Comparison of ENCODE assay signal across 15 mouse cellular contexts in the genomic region with DNA sequence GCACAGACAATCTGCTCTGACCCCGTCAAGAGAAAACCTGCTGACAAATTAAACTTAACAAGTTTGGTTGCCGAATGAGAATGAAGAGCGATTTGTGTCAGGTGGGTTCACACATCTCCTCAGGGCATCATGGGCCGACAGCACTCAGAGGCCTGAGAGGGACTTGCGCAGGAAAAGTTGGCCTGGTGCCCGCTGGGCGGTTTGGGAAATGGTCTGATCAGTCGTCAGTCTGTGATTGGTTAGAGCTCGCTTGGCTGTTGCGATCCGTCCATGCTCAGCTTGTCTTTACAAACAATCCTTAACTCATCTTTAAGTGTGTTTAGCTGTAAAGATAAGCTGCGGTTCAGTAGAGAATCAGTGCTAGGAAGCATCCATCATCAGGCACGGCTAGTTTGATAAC. TPM values are rescaled to one million over a fixed set of nuclear protein-coding genes. Genes with fewer than 3 reads are reported as not detected.
DNase-seq lines count a peak whose midpoint lies in the region; ATAC-seq and TF ChIP-seq lines count a peak whose summit lies in the region.
"Had no signal": no experiment of that assay in that cellular context is flagged by ENCODE, and none has a peak within 500 bp of the region (broad histone marks: within the 10 kb centered on the region; RNA-seq: fewer than 3 reads in every experiment).

No protein-coding gene starts in this region.

- ATAC-seq in heart, embryonic 11.5 days (replicated peaks; ENCODE audit: insufficient number of reproducible peaks, low FRiP score, low TSS enrichment), result no peak
- ATAC-seq in heart, embryonic 13.5 days (ENCODE audit: extremely low read depth, insufficient number of reproducible peaks, low FRiP score, low TSS enrichment), result no peak; the same call in 1 of the 2 replicates
- no peak for ATAC-seq in liver, postnatal 0 days
- ATAC-seq in midbrain, embryonic 13.5 days, result no peak
- ATAC-seq: CD4-positive, CD25-positive, alpha-beta regulatory T cell, adult 4 months; Patski had no signal

- TF ChIP-seq CTCF in liver, postnatal 0 days (IDR thresholded peaks at IDR 0.05; ENCODE audit: low read depth), result no peak

- no peaks in the 10 kb centered on the region for H3K36me3 ChIP-seq in heart, embryonic 11.5 days (ENCODE audit: control insufficient read depth, insufficient read depth, low read length)
- no peaks in the 10 kb centered on the region for H3K36me3 ChIP-seq in heart, embryonic 13.5 days
- no peaks in the 10 kb centered on the region for H3K36me3 ChIP-seq in liver, postnatal 0 days (replicated peaks; ENCODE audit: insufficient read depth, low read length)
- no peaks in the 10 kb centered on the region for H3K36me3 ChIP-seq in midbrain, embryonic 13.5 days
- H3K36me3 ChIP-seq: hindbrain, embryonic 15.5 days had no signal

- no peak overlapping the region for H3K4me3 ChIP-seq in heart, embryonic 11.5 days (ENCODE audit: low read depth, low read length)
- H3K4me3 ChIP-seq in heart, embryonic 13.5 days, result peak overlapping the region; percentile 34
- no peak overlapping the region for H3K4me3 ChIP-seq in liver, postnatal 0 days (ENCODE audit: low read depth, low read length)
- H3K4me3 ChIP-seq in midbrain, embryonic 13.5 days (replicated peaks), result no peak overlapping the region
- H3K4me3 ChIP-seq: hindbrain, embryonic 15.5 days had no signal

- 26% methylated on average over 13 of the region's 13 CpGs for WGBS in heart, embryonic 11.5 days (ENCODE audit: insufficient replicate concordance)
- 28% methylated on average over 13 of the region's 13 CpGs for WGBS in heart, embryonic 13.5 days
- 77% methylated on average over 13 of the region's 13 CpGs for WGBS in liver, postnatal 0 days (ENCODE audit: insufficient replicate concordance)
- 88% methylated on average over 13 of the region's 13 CpGs for WGBS in midbrain, embryonic 13.5 days

- H3K4me2 ChIP-seq in heart, embryonic 11.5 days, result peak overlapping the region; percentile 20
- H3K4me2 ChIP-seq in heart, embryonic 13.5 days, result peak overlapping the region; percentile 63
- H3K4me2 ChIP-seq in liver, postnatal 0 days (ENCODE audit: low read depth, low read length), result no peak overlapping the region
- no peak overlapping the region for H3K4me2 ChIP-seq in midbrain, embryonic 13.5 days (replicated peaks)
- H3K4me2 ChIP-seq: hindbrain, embryonic 15.5 days had no signal

- no peak for TF ChIP-seq EP300 in liver, postnatal 0 days (IDR thresholded peaks at IDR 0.05; ENCODE audit: low read depth)

- no peaks in the 10 kb centered on the region for H3K27me3 ChIP-seq in heart, embryonic 11.5 days (ENCODE audit: control insufficient read depth, insufficient read depth, low read length)
- H3K27me3 ChIP-seq in heart, embryonic 13.5 days (replicated peaks), result no peaks in the 10 kb centered on the region
- H3K27me3 ChIP-seq in liver, postnatal 0 days (ENCODE audit: insufficient read depth, low read length), result no peaks in the 10 kb centered on the region
- H3K27me3 ChIP-seq in midbrain, embryonic 13.5 days, result no peaks in the 10 kb centered on the region
- H3K27me3 ChIP-seq: hindbrain, embryonic 15.5 days; Patski had no signal

- no peak overlapping the region for H3K27ac ChIP-seq in heart, embryonic 11.5 days (ENCODE audit: low read depth, low read length)
- H3K27ac ChIP-seq in heart, embryonic 13.5 days (replicated peaks), result no peak overlapping the region
- no peak overlapping the region for H3K27ac ChIP-seq in liver, postnatal 0 days (ENCODE audit: low read depth)
- H3K27ac ChIP-seq in midbrain, embryonic 13.5 days, result no peak overlapping the region
- H3K27ac ChIP-seq: hindbrain, embryonic 15.5 days had no signal

- no peak for DNase-seq in heart, adult 8-10 months (ENCODE audit: low spot score)
- peak; percentile 35 for DNase-seq in R1 (ENCODE audit: low read depth, low spot score)
- DNase-seq in liver, postnatal 0 days, result peak; percentile 23
- no peak for DNase-seq in thymus, postnatal 36 days
- no peak for DNase-seq in frontal cortex, adult 2 months (ENCODE audit: extremely low spot score in 1 of 2, low spot score in 1 of 2)
- DNase-seq: cerebellum, adult 2 months; kidney, postnatal 25 days; spleen, adult 18-20 months; thymus, postnatal 4 days had no signal

- H3K4me1 ChIP-seq in heart, embryonic 11.5 days (ENCODE audit: control insufficient read depth, insufficient read depth, low read length), result no peaks in the 10 kb centered on the region
- peaks cover 9% of the 10 kb centered on the region for H3K4me1 ChIP-seq in heart, embryonic 13.5 days
- no peaks in the 10 kb centered on the region for H3K4me1 ChIP-seq in liver, postnatal 0 days (ENCODE audit: insufficient read depth)
- no peaks in the 10 kb centered on the region for H3K4me1 ChIP-seq in midbrain, embryonic 13.5 days (replicated peaks)
- H3K4me1 ChIP-seq: hindbrain, embryonic 15.5 days had no signal

- no peaks in the 10 kb centered on the region for H3K9me3 ChIP-seq in heart, embryonic 11.5 days (replicated peaks; ENCODE audit: control insufficient read depth, low read length)
- H3K9me3 ChIP-seq in heart, embryonic 13.5 days, result no peaks in the 10 kb centered on the region
- H3K9me3 ChIP-seq in liver, postnatal 0 days (ENCODE audit: low read length), result no peaks in the 10 kb centered on the region
- H3K9me3 ChIP-seq in midbrain, embryonic 13.5 days, result no peaks in the 10 kb centered on the region
- H3K9me3 ChIP-seq: hindbrain, embryonic 15.5 days had no signal

- H3K9ac ChIP-seq in heart, embryonic 11.5 days (ENCODE audit: low read depth, low read length), result no peak overlapping the region
- H3K9ac ChIP-seq in heart, embryonic 13.5 days, result peak overlapping the region; percentile 40
- H3K9ac ChIP-seq in liver, postnatal 0 days (replicated peaks), result no peak overlapping the region
- H3K9ac ChIP-seq in midbrain, embryonic 13.5 days (replicated peaks), result no peak overlapping the region
- H3K9ac ChIP-seq: hindbrain, embryonic 15.5 days had no signal

RNA-seq across cellular contexts. Expression of gene Helt, which starts 47.8 kb away (rescaled TPM):
- polyA plus RNA-seq in heart, embryonic 11.5 days (2014; fragmentation: Nextera tagmentation; extraction: Ambion mirVana), result not detected in 2 replicates
- total RNA-seq in heart, adult 8-10 months (2022), result 1 to 10 TPM in 3 of 4 experiments, under 1 TPM in 1; 0.92 to 4.2 (median 3.3) TPM
- not detected in 2 replicates for polyA plus RNA-seq in heart, embryonic 13.5 days (2015; fragmentation: Nextera tagmentation; extraction: Ambion mirVana)
- polyA plus RNA-seq in liver, postnatal 0 days (2015; fragmentation: Nextera tagmentation; extraction: Ambion mirVana), result not detected in 2 replicates
- 0.18 and 0.34 TPM in 2 replicates for polyA plus RNA-seq in frontal cortex, adult 2 months (2012; rRNA removed)
- 27.1 and 38.4 TPM in 2 replicates for polyA plus RNA-seq in midbrain, embryonic 13.5 days (2015; fragmentation: Nextera tagmentation; extraction: Ambion mirVana)
- polyA plus RNA-seq: CD4-positive, CD25-positive, alpha-beta regulatory T cell, adult 4 months; cerebellum, adult 2 months; Patski had no signal

Comparison
In these comparisons a context has a peak if more than half of its experiments do, and no peak if none do; other contexts are left out.
1. H3K4me2 ChIP-seq: peak in heart, embryonic 11.5 days (single experiment) and heart, embryonic 13.5 days (single experiment); none in liver, postnatal 0 days (single experiment) and midbrain, embryonic 13.5 days (single experiment).
2. DNase-seq: peak in R1 (single experiment) and liver, postnatal 0 days (single experiment); none in heart, adult 8-10 months (single experiment), thymus, postnatal 36 days (0 of 2) and frontal cortex, adult 2 months (0 of 2).
3. RNA of gene Helt, which starts 47.8 kb away (polyA plus RNA-seq): 27.1 to 38.4 TPM in midbrain, embryonic 13.5 days; 0.18 to 0.34 TPM in frontal cortex, adult 2 months, not detected in heart, embryonic 13.5 days, not detected in heart, embryonic 11.5 days and not detected in liver, postnatal 0 days; every median in the first group is over 10 times any median in the second.